Mouse (Mus musculus) kidney, embryonic 14.5 days (tissue): Measurements from ENCODE around the gene Tle6. TPM values are rescaled to one million over a fixed set of nuclear protein-coding genes. Genes with fewer than 3 reads are reported as not detected.
A peak's percentile ranks its signal among the peaks of the same experiment; 100 is the strongest.
"Not testable (repeated sequence)": the region's sequence is repeated elsewhere in the genome, so short reads cannot be mapped to it uniquely, and the experiment has no call there.

Source experiments
- ATAC-seq: fragments of 200-750 bp; cut with Nextera tagmentation; 2 replicates; pipeline ENCODE4 v1.8.0; 2017; ENCODE audit warnings: moderate number of reproducible peaks, mild to moderate bottlenecking, moderate TSS enrichment, moderate library complexity; ENCODE audit not compliant: low FRiP score, low TSS enrichment
- H3K27ac ChIP-seq: fragments of 300-500 bp; sonication (generic); 2 replicates; pipeline ENCODE4 v1.5.1; 2014; ENCODE audit warnings: low read depth, mild to moderate bottlenecking, low read length, moderate library complexity, mixed read lengths
- H3K27me3 ChIP-seq: fragments of 300-500 bp; sonication (generic); 2 replicates; pipeline ENCODE4 v1.6.1; 2014; ENCODE audit warnings: mild to moderate bottlenecking, low read length; ENCODE audit not compliant: control insufficient read depth, insufficient read depth
- H3K36me3 ChIP-seq: fragments of 300-500 bp; sonication (generic); 2 replicates; pipeline ENCODE4 v1.6.1; 2014; ENCODE audit warnings: low read length, mixed read lengths; ENCODE audit not compliant: control insufficient read depth, insufficient read depth
- H3K4me1 ChIP-seq: fragments of 300-500 bp; sonication (generic); 2 replicates; pipeline ENCODE4 v1.6.1; 2014; ENCODE audit warnings: low read length, mixed read lengths; ENCODE audit not compliant: control insufficient read depth, insufficient read depth
- H3K4me2 ChIP-seq: fragments of 300-500 bp; sonication (generic); replicated peaks from 2 replicates; pipeline ENCODE4 v1.6.1; 2014; ENCODE audit warnings: low read depth, mild to moderate bottlenecking, low read length
- H3K4me3 ChIP-seq: fragments of 300-500 bp; sonication (generic); 2 replicates; pipeline ENCODE4 v1.5.1; 2014; ENCODE audit warnings: mild to moderate bottlenecking, low read length
- H3K9ac ChIP-seq: fragments of 300-500 bp; sonication (generic); 2 replicates; pipeline ENCODE4 v1.6.1; 2014; ENCODE audit warnings: low read depth, mild to moderate bottlenecking, low read length, moderate library complexity
- H3K9me3 ChIP-seq: fragments of 300-500 bp; sonication (generic); 2 replicates; pipeline ENCODE4 v1.6.1; 2016; ENCODE audit warnings: low read length; ENCODE audit not compliant: control insufficient read depth
- WGBS: fragments of 180-500 bp; shearing (Covaris S2); extraction: QIAGEN DNeasy Blood & Tissue Kit; methylation state at CpG from one replicate; pipeline ENCODE4 v1.1.7; 2014; 5-methylcytosine and 5-hydroxymethylcytosine counted together
- polyA plus RNA-seq: library from polyadenylated mRNA; unstranded; fragments of >200 nt; fragmentation: Nextera tagmentation; extraction: Ambion mirVana; gene quantifications from 2 replicates; pipeline ENCODE4 v1.2.1, GENCODE M21; 2014

Gene Tle6
- polyA plus RNA-seq, 1 experiment from 2014 or later: 15.5 TPM

- no peaks in the 10 kb centered on the region for H3K9me3 ChIP-seq
- peak overlapping the region; percentile 71; the same call in 1 of the 2 replicates for H3K4me3 ChIP-seq
- H3K4me1 ChIP-seq: peaks cover 9% of the 10 kb centered on the region
- peak overlapping the region; percentile 97; the same call in 1 of the 2 replicates for H3K27ac ChIP-seq
- no peak for ATAC-seq
- H3K36me3 ChIP-seq: no peaks in the 10 kb centered on the region; the same call in 1 of the 2 replicates
- WGBS: 80% methylated on average over 8 of the region's 8 CpGs
- peak overlapping the region; percentile 92; the same call in 1 of the 2 replicates for H3K9ac ChIP-seq
- H3K27me3 ChIP-seq: no peaks in the 10 kb centered on the region
- peak overlapping the region; percentile 88 for H3K4me2 ChIP-seq
Observed at GRCm38 (mm10) chr10:81641978-81642647, 41.2 kb upstream of the Tle6 start.

DNA sequence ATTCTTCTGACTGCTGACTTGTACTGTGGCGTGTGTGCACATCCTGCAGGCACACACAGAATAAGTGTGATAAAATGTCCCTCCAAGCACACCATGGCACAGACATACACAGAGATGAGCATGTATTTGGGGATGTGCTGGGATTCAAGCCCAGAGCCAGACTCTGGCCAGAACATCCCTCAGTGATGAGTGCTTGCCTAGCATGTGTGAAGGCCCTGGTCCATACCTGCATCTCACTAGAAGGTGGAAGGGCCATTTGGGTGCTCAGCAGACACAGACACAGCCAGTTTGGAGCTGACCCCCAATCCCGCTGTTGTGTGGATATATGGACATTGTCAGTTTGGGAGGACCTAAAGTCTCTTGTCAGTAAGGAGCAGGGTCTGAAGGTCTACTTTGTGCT, 40.7 kb upstream of the Tle6 start:
- H3K4me3 ChIP-seq: no peak overlapping the region
- no peak overlapping the region for H3K9ac ChIP-seq
- ATAC-seq: no peak
- no peaks in the 10 kb centered on the region for H3K27me3 ChIP-seq
- peaks cover 9% of the 10 kb centered on the region for H3K4me1 ChIP-seq
- H3K9me3 ChIP-seq: no peaks in the 10 kb centered on the region
- WGBS: 91% methylated on average over 2 of the region's 2 CpGs
- H3K4me2 ChIP-seq: no peak overlapping the region
- H3K36me3 ChIP-seq: no peaks in the 10 kb centered on the region
- H3K27ac ChIP-seq: no peak overlapping the region

- not testable (repeated sequence) for H3K4me3 ChIP-seq, H3K4me1 ChIP-seq, H3K27ac ChIP-seq, H3K4me2 ChIP-seq, H3K9ac ChIP-seq, H3K9me3 ChIP-seq, H3K36me3 ChIP-seq, ATAC-seq, H3K27me3 ChIP-seq
- WGBS: 47% methylated on average over 4 of the region's 4 CpGs
Observed at GRCm38 (mm10) chr10:81640825-81641224, 40.0 kb upstream of the Tle6 start.

DNA sequence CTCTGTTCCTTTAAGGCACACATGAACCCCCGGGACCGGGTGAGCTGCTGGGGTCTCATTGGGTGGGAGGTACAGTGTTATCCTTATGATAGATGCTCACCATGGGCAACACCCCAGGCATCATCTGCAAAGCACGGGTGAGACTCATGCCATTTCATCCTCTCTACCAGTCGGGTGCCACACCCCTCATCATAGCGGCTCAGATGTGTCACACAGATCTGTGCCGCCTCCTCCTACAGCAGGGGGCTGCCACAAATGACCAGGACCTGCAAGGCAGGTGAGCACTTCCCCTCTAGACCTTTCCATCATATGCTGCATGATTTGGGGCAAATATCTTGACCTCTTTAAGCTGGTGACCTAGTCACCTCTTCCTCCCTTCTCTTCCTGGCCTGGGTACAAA, 37.2 kb upstream of the Tle6 start:
- H3K9me3 ChIP-seq: no peaks in the 10 kb centered on the region
- 75% methylated on average over 6 of the region's 6 CpGs for WGBS
- ATAC-seq: no peak
- H3K9ac ChIP-seq: no peak overlapping the region
- no peaks in the 10 kb centered on the region for H3K27me3 ChIP-seq
- peaks cover 14% of the 10 kb centered on the region for H3K4me1 ChIP-seq
- no peak overlapping the region for H3K27ac ChIP-seq
- H3K4me3 ChIP-seq: no peak overlapping the region
- no peak overlapping the region for H3K4me2 ChIP-seq
- H3K36me3 ChIP-seq: no peaks in the 10 kb centered on the region

- no peak overlapping the region for H3K4me2 ChIP-seq
- no peak for ATAC-seq
- WGBS: 17% methylated on average over 8 of the region's 8 CpGs
- peaks cover 5% of the 10 kb centered on the region; the same call in 1 of the 2 replicates for H3K4me1 ChIP-seq
- H3K9me3 ChIP-seq: no peaks in the 10 kb centered on the region
- no peaks in the 10 kb centered on the region for H3K27me3 ChIP-seq
- H3K9ac ChIP-seq: no peak overlapping the region
- no peak overlapping the region for H3K4me3 ChIP-seq
- no peak overlapping the region for H3K27ac ChIP-seq
- H3K36me3 ChIP-seq: no peaks in the 10 kb centered on the region
Observed at GRCm38 (mm10) chr10:81636338-81636737, 35.5 kb upstream of the Tle6 start.

DNA sequence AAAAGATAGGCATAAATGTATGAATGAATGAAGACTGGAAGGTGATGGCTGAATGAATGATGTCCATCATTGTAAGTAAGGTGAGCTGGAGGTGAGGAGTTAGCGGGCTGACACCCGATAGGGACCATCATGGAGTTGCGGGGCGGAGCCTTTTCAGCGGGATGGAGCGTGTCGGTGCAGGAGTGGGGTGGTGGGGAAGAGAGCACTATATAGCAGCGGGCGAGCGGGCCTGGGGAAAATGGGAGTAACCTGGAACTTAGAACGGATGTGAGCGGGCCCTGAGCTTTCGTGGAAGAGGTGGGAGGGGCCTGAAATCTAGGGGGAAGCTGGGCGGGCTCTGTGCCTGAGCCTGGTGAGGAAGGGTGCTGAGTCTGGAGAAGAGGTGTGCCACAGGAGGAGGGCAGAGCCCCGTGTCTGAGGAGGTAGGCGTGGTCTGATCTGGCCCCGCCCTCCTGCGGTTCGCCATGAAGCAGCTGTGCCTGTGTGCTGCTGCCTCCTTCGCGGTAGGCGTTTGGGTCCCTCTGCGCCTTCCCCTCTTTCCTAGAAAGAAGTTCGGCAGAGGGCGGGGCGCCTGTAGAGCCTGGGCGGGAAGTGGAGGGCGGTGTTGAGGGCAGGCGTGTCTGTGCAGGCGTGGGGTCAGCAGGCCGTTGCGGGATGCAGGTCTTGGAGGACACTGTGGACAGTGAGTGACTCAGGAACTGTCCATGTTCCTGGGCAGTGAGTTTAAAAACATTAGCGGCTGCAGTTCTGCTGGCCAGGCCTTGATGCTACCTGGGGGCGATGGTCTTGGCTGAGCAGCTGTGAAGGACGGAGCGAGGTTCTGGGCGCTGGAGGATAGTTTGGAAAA, 32.6 kb upstream of the Tle6 start:
- Histone ChIP-seq H3K9me3 (no peaks in the 10 kb centered on the region), H3K4me1 (peaks cover 5% of the 10 kb centered on the region; the same call in 1 of the 2 replicates), H3K36me3 (no peaks in the 10 kb centered on the region), H3K4me3 (peak overlapping the region; percentile 52), H3K4me2 (peak overlapping the region; percentile 70), H3K9ac (peak overlapping the region; percentile 59), H3K27ac (peak overlapping the region; percentile 73), H3K27me3 (no peaks in the 10 kb centered on the region)
- peak; percentile 92 for ATAC-seq
- WGBS: 2% methylated on average over 37 of the region's 37 CpGs

GRCm38 (mm10) chr10:81628390-81628789, 27.5 kb upstream of the Tle6 start, which contains the start of gene Ankrd24:
TSS of gene Ankrd24 (plus strand) at chr10:81628540.
- peak within 1 kb of the TSS; percentile 87 for H3K27ac ChIP-seq
- peak; percentile 43 for ATAC-seq

DNA sequence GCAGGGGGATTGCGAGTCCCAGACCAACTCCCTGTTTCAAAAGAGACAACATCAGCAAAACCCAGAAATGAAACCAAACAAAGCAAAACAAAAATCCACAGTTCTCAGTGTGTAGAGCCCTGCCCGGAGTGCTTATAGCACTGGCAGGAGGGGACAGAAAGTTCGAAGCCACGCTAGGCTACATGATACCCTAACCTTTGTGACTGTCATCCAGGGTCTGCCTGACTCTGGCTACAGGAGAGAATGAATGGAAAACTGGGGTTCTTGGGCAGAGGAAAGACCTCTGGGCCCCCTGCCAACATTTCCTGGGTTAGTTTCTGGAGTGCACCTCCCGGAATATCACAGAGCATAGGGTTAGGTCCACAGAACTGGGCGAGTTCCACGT, 27.0 kb upstream of the Tle6 start:
- Histone ChIP-seq H3K27me3 (no peaks in the 10 kb centered on the region), H3K9me3 (no peaks in the 10 kb centered on the region), H3K27ac (peak overlapping the region; percentile 87), H3K36me3 (peaks cover 16% of the 10 kb centered on the region; the same call in 1 of the 2 replicates), H3K4me2 (peak overlapping the region; percentile 83), H3K9ac (peak overlapping the region; percentile 80), H3K4me1 (peaks cover 4% of the 10 kb centered on the region; the same call in 1 of the 2 replicates), H3K4me3 (peak overlapping the region; percentile 74)
- ATAC-seq: peak; percentile 25
- 52% methylated on average over 7 of the region's 7 CpGs for WGBS

More at GRCm38 (mm10) chr10:81628390-81628789, 27.5 kb upstream of the Tle6 start, which contains the start of gene Ankrd24:
- peak within 1 kb of the TSS; percentile 74 for H3K4me3 ChIP-seq
- H3K36me3 ChIP-seq: peaks cover 14% of the 10 kb centered on the region; the same call in 1 of the 2 replicates
- no peaks in the 10 kb centered on the region for H3K27me3 ChIP-seq
- peak within 1 kb of the TSS; percentile 80 for H3K9ac ChIP-seq
- H3K4me1 ChIP-seq: peaks cover 4% of the 10 kb centered on the region; the same call in 1 of the 2 replicates
- H3K4me2 ChIP-seq: peak within 1 kb of the TSS; percentile 83
- WGBS: 51% methylated on average over 16 of the region's 16 CpGs
- H3K9me3 ChIP-seq: no peaks in the 10 kb centered on the region
